Mouse (Mus musculus) lung, adult 2 months (tissue): Measurements from ENCODE around the gene Commd6. TPM values are rescaled to one million over a fixed set of nuclear protein-coding genes. Genes with fewer than 3 reads are reported as not detected.

Source experiments
- DNase-seq: peaks from one replicate; pipeline ENCODE4 v3.0.0; 2022
- H3K4me1 ChIP-seq: fragments of 200-500 bp; 2 replicates; pipeline ENCODE4 v1.6.1; 2011; ENCODE audit warnings: low read length; ENCODE audit not compliant: control insufficient read depth, insufficient read depth
- H3K4me3 ChIP-seq: fragments of 200-500 bp; replicated peaks from 2 replicates; pipeline ENCODE3; 2011; ENCODE audit warnings: low read depth, mild to moderate bottlenecking, control low read depth, low read length; ENCODE audit errors: extremely low read depth
- CTCF ChIP-seq: fragments of 200-500 bp; IDR thresholded peaks from 2 replicates; pipeline ENCODE4 v1.5.1; 2011; ENCODE audit warnings: mild to moderate bottlenecking, low read length, control low read depth; ENCODE audit not compliant: insufficient read depth
- POLR2A ChIP-seq: fragments of 200-500 bp; IDR thresholded peaks from 2 replicates; pipeline ENCODE4 v1.6.1; 2011; ENCODE audit warnings: low read depth, mild to moderate bottlenecking, control low read depth, low read length, borderline replicate concordance; ENCODE audit errors: extremely low read depth
- WGBS: fragments of 180-500 bp; shearing (Covaris S2); methylation state at CpG from one replicate; pipeline ENCODE4 v1.1.7; 2018; 5-methylcytosine and 5-hydroxymethylcytosine counted together
- polyA plus RNA-seq: library from polyadenylated mRNA; depleted of rRNA; stranded (reverse); fragments of >200 nt; gene quantifications from 2 replicates; pipeline ENCODE4 v1.2.3, GENCODE M21; 2012

The Commd6 gene
- polyA plus RNA-seq, 1 experiment: 18.1 TPM

- peak overlapping the region; percentile 82 for H3K4me3 ChIP-seq
- H3K4me1 ChIP-seq: 0 out of 2 replicates have a peak, but pooled peaks cover 2% of the 10 kb centered on the region
- DNase-seq: no peak
- WGBS: under 1% methylated on average over 10 of the region's 10 CpGs
- TF ChIP-seq CTCF (no peak), POLR2A (no peak)
These were observed 14.0 kb upstream of the Commd6 start for GRCm38 (mm10) chr14:101654526-101654909.

- WGBS: under 1% methylated on average over 81 of the region's 81 CpGs
These were observed 13.4 kb upstream of the Commd6 start, which contains the start of gene Uchl3 for GRCm38 (mm10) chr14:101653581-101654525. Uchl3 (plus strand) TSS chr14:101653967.

GRCm38 (mm10) chr14:101652571-101652970 lies 12.1 kb upstream of the Commd6 start:
- TF ChIP-seq CTCF (no peak), POLR2A (no peak)
- DNase-seq: no peak
- 74% methylated on average over 6 of the region's 6 CpGs for WGBS
- H3K4me3 ChIP-seq: no peak overlapping the region
- 0 out of 2 replicates have a peak, but pooled peaks cover 2% of the 10 kb centered on the region for H3K4me1 ChIP-seq

More at GRCm38 (mm10) chr14:101653581-101654525, 13.4 kb upstream of the Commd6 start, which contains the start of gene Uchl3:
- Histone ChIP-seq H3K4me3 (peak within 1 kb of the TSS; percentile 82), H3K4me1 (0 out of 2 replicates have a peak, but pooled peaks cover 2% of the 10 kb centered on the region)
- TF ChIP-seq CTCF (peak; percentile 79), POLR2A (no peak)
- DNase-seq: peak; percentile 96

GRCm38 (mm10) chr14:101650551-101650950 lies 10.1 kb upstream of the Commd6 start:
- Histone ChIP-seq H3K4me3 (no peak overlapping the region), H3K4me1 (0 out of 2 replicates have a peak, but pooled peaks cover 2% of the 10 kb centered on the region)
- TF ChIP-seq POLR2A (no peak), CTCF (no peak)
- DNase-seq: no peak
- WGBS: 76% methylated on average over 4 of the region's 4 CpGs

- WGBS: 91% methylated on average over 1 of the region's 1 CpGs
These were observed 4.5 kb upstream of the Commd6 start for GRCm38 (mm10) chr14:101644948-101645347.

GRCm38 (mm10) chr14:101637381-101637780 lies 3.1 kb downstream of the Commd6 start:
- DNase-seq: no peak
- Histone ChIP-seq H3K4me3 (no peak overlapping the region), H3K4me1 (no peaks in the 10 kb centered on the region)
- TF ChIP-seq POLR2A: no peak
- no peak for TF ChIP-seq CTCF
- WGBS: 88% methylated on average over 6 of the region's 6 CpGs

More at GRCm38 (mm10) chr14:101644948-101645347, 4.5 kb upstream of the Commd6 start:
- TF ChIP-seq CTCF (no peak), POLR2A (no peak)
- no peak for DNase-seq
- no peaks in the 10 kb centered on the region for H3K4me1 ChIP-seq
- no peak overlapping the region for H3K4me3 ChIP-seq

GRCm38 (mm10) chr14:101635765-101636164 lies 4.7 kb downstream of the Commd6 start:
- 97% methylated on average over 1 of the region's 1 CpGs for WGBS
- no peaks in the 10 kb centered on the region for H3K4me1 ChIP-seq
- H3K4me3 ChIP-seq: no peak overlapping the region
- TF ChIP-seq CTCF: no peak
- TF ChIP-seq POLR2A: no peak
- no peak for DNase-seq

- Histone ChIP-seq H3K4me3 (no peak overlapping the region), H3K4me1 (no peaks in the 10 kb centered on the region)
- TF ChIP-seq POLR2A (no peak), CTCF (no peak)
- DNase-seq: no peak
- 80% methylated on average over 2 of the region's 2 CpGs for WGBS
These were observed 9.9 kb downstream of the Commd6 start for GRCm38 (mm10) chr14:101630548-101630947.

GRCm38 (mm10) chr14:101617680-101618079 lies 22.8 kb downstream of the Commd6 start:
- no peak for TF ChIP-seq CTCF
- no peak for TF ChIP-seq POLR2A
- WGBS: 87% methylated on average over 5 of the region's 5 CpGs
- H3K4me3 ChIP-seq: no peak overlapping the region
- DNase-seq: no peak
- H3K4me1 ChIP-seq: no peaks in the 10 kb centered on the region
